Mouse (Mus musculus) CH12.LX (cell line): ENCODE results near the gene Hnrnpa3. TPM values are rescaled to one million over a fixed set of nuclear protein-coding genes. Genes with fewer than 3 reads are reported as not detected.
A peak's percentile ranks its signal among the peaks of the same experiment; 100 is the strongest.

Experiments used
- DNase-seq: peaks from one replicate; pipeline ENCODE4 v3.0.0-alpha.2; 2013; ENCODE audit errors: extremely low read depth
- H3K27ac ChIP-seq: 2 replicates; pipeline ENCODE4 v1.5.1; 2012; ENCODE audit warnings: low read depth, mild to moderate bottlenecking, control low read depth, moderate library complexity; ENCODE audit not compliant: insufficient read depth
- H3K27me3 ChIP-seq: replicated peaks from 2 replicates; pipeline ENCODE3; 2012; ENCODE audit warnings: inconsistent platforms
- H3K36me3 ChIP-seq, 2 experiments: replicated peaks in 1 of 2; 2 replicates each; pipeline versions ENCODE3 to v1.6.1; 2012; ENCODE audit warnings: inconsistent platforms in 1 of 2, low read length in 1 of 2, mild to moderate bottlenecking in 1 of 2, mixed read lengths in 1 of 2, moderate library complexity in 1 of 2; ENCODE audit not compliant: control insufficient read depth in 1 of 2, insufficient read depth in 1 of 2
- H3K4me1 ChIP-seq, 2 experiments: 2 replicates each; pipeline ENCODE4 v1.6.1; 2012; ENCODE audit warnings: inconsistent platforms in 1 of 2, moderate library complexity in 1 of 2; ENCODE audit not compliant: insufficient read depth in 2 of 2, control insufficient read depth in 1 of 2
- H3K4me2 ChIP-seq: 2 replicates; pipeline ENCODE4 v1.6.1; 2012; ENCODE audit warnings: low read depth, mild to moderate bottlenecking, control low read depth; ENCODE audit not compliant: poor library complexity, insufficient read depth, severe bottlenecking
- H3K4me3 ChIP-seq, 3 experiments: fragments of 150-350 bp in 1 of 3; sonication (generic) in 1 of 3; replicated peaks in 1 of 3; 2 replicates each; pipeline versions ENCODE3 to v1.5.1; 2011 to 2012; ENCODE audit warnings: low read depth in 2 of 3, low read length in 2 of 3, mild to moderate bottlenecking in 2 of 3, moderate library complexity in 2 of 3, control low read depth in 1 of 3, improper control_type of control experiment in 1 of 3, inconsistent platforms in 1 of 3, mixed read lengths in 1 of 3; ENCODE audit not compliant: poor library complexity in 1 of 3
- H3K79me2 ChIP-seq: replicated peaks from 2 replicates; pipeline ENCODE4 v1.6.1; 2012; ENCODE audit warnings: mild to moderate bottlenecking, moderate library complexity; ENCODE audit not compliant: control insufficient read depth, poor library complexity, insufficient read depth, severe bottlenecking; ENCODE audit errors: extremely low read depth
- H3K9ac ChIP-seq: 2 replicates; pipeline ENCODE4 v1.6.1; 2012; ENCODE audit warnings: low read depth, mild to moderate bottlenecking, control low read depth, moderate library complexity; ENCODE audit not compliant: insufficient read depth
- H3K9me3 ChIP-seq: replicated peaks from 2 replicates; pipeline ENCODE3; 2012; ENCODE audit warnings: low read length, inconsistent platforms, mixed read lengths
- BHLHE40 ChIP-seq: IDR thresholded peaks from 2 replicates; pipeline ENCODE4 v1.6.1; 2011; ENCODE audit warnings: mild to moderate bottlenecking, low read depth, low read length, improper control_type of control experiment
- CHD1 ChIP-seq: IDR thresholded peaks from 2 replicates; pipeline ENCODE4 v1.6.1; 2012; ENCODE audit warnings: low read depth, low read length, improper control_type of control experiment, inconsistent platforms
- CTCF ChIP-seq, 2 experiments: IDR thresholded peaks in 1 of 2; conservative IDR thresholded peaks in 1 of 2; 2 replicates each; pipeline ENCODE4 v1.5.1; 2011 to 2012; ENCODE audit warnings: low read depth in 2 of 2, low read length in 2 of 2, improper control_type of control experiment in 1 of 2, inconsistent platforms in 1 of 2, mild to moderate bottlenecking in 1 of 2, moderate library complexity in 1 of 2
- E2F4 ChIP-seq: IDR thresholded peaks from 2 replicates; pipeline ENCODE4 v1.6.1; 2011; ENCODE audit warnings: low read depth, low read length, improper control_type of control experiment; ENCODE audit not compliant: insufficient replicate concordance
- EP300 ChIP-seq: IDR thresholded peaks from 2 replicates; pipeline ENCODE4 v1.6.1; 2011; ENCODE audit warnings: low read length, improper control_type of control experiment
- ETS1 ChIP-seq: conservative IDR thresholded peaks from 2 replicates; pipeline ENCODE4 v1.6.1; 2012; ENCODE audit warnings: low read depth, mild to moderate bottlenecking, inconsistent platforms, low read length, improper control_type of control experiment, moderate library complexity
- GABPA ChIP-seq: IDR thresholded peaks from 2 replicates; pipeline ENCODE4 v1.6.1; 2012; ENCODE audit warnings: low read depth, low read length, improper control_type of control experiment, inconsistent platforms; ENCODE audit not compliant: insufficient replicate concordance
- HCFC1 ChIP-seq: IDR thresholded peaks from 2 replicates; pipeline ENCODE4 v1.6.1; 2012; ENCODE audit warnings: low read depth, mild to moderate bottlenecking, inconsistent platforms, low read length, improper control_type of control experiment
- IRF4 ChIP-seq: IDR thresholded peaks from 2 replicates; pipeline ENCODE4 v1.6.1; 2014; ENCODE audit warnings: low read depth, mild to moderate bottlenecking, inconsistent platforms, low read length, improper control_type of control experiment
- JUN ChIP-seq: IDR thresholded peaks from 2 replicates; pipeline ENCODE4 v1.6.1; 2011; ENCODE audit warnings: low read depth, mild to moderate bottlenecking, low read length, improper control_type of control experiment, moderate library complexity; ENCODE audit not compliant: insufficient read depth
- MAFK ChIP-seq: IDR thresholded peaks from 2 replicates; pipeline ENCODE4 v1.6.1; 2011; ENCODE audit warnings: low read length, improper control_type of control experiment; ENCODE audit not compliant: insufficient replicate concordance
- MAZ ChIP-seq: IDR thresholded peaks from 2 replicates; pipeline ENCODE4 v1.6.1; 2012; ENCODE audit warnings: low read depth, mild to moderate bottlenecking, inconsistent platforms, low read length, improper control_type of control experiment, moderate library complexity
- MEF2A ChIP-seq: IDR thresholded peaks from 2 replicates; pipeline ENCODE4 v1.6.1; 2014; ENCODE audit warnings: low read depth, mild to moderate bottlenecking, inconsistent platforms, low read length, improper control_type of control experiment, borderline replicate concordance
- MXI1 ChIP-seq: IDR thresholded peaks from 2 replicates; pipeline ENCODE4 v1.6.1; 2011; ENCODE audit warnings: mild to moderate bottlenecking, low read depth, low read length, improper control_type of control experiment
- MYC ChIP-seq: IDR thresholded peaks from 2 replicates; pipeline ENCODE4 v1.6.1; 2011; ENCODE audit warnings: low read depth, mild to moderate bottlenecking, improper control_type of control experiment, low read length
- NELFE ChIP-seq: IDR thresholded peaks from 2 replicates; pipeline ENCODE4 v1.6.1; 2011; ENCODE audit warnings: low read depth, low read length, improper control_type of control experiment
- NRF1 ChIP-seq: IDR thresholded peaks from 2 replicates; pipeline ENCODE4 v1.6.1; 2014; ENCODE audit warnings: low read depth, mild to moderate bottlenecking, inconsistent platforms, low read length, improper control_type of control experiment, moderate library complexity
- PAX5 ChIP-seq: IDR thresholded peaks from 2 replicates; pipeline ENCODE4 v1.6.1; 2012; ENCODE audit warnings: low read length, inconsistent platforms, mixed read lengths
- POLR2AphosphoS2 ChIP-seq: IDR thresholded peaks from 2 replicates; pipeline ENCODE4 v1.6.1; 2011; ENCODE audit warnings: low read depth, low read length, improper control_type of control experiment
- RCOR1 ChIP-seq: conservative IDR thresholded peaks from 2 replicates; pipeline ENCODE4 v1.6.1; 2012; ENCODE audit warnings: low read depth, mild to moderate bottlenecking, inconsistent platforms, low read length, improper control_type of control experiment
- SIN3A ChIP-seq: IDR thresholded peaks from 2 replicates; pipeline ENCODE4 v1.6.1; 2012; ENCODE audit warnings: low read length, improper control_type of control experiment, inconsistent platforms
- TBP ChIP-seq: conservative IDR thresholded peaks from 2 replicates; pipeline ENCODE4 v1.6.1; 2011; ENCODE audit warnings: low read depth, low read length, improper control_type of control experiment
- TCF12 ChIP-seq: IDR thresholded peaks from 2 replicates; pipeline ENCODE4 v1.6.1; 2014; ENCODE audit warnings: low read depth, mild to moderate bottlenecking, inconsistent platforms, low read length, improper control_type of control experiment
- USF1 ChIP-seq: IDR thresholded peaks from 2 replicates; pipeline ENCODE4 v1.6.1; 2014; ENCODE audit warnings: low read depth, mild to moderate bottlenecking, inconsistent platforms, low read length, improper control_type of control experiment
- ZC3H11A ChIP-seq: IDR thresholded peaks from 2 replicates; pipeline ENCODE4 v1.6.1; 2012; ENCODE audit warnings: low read depth, mild to moderate bottlenecking, inconsistent platforms, low read length, improper control_type of control experiment
- ZKSCAN1 ChIP-seq: IDR thresholded peaks from 2 replicates; pipeline ENCODE4 v1.6.1; 2012; ENCODE audit warnings: low read depth, inconsistent platforms, low read length, improper control_type of control experiment, borderline replicate concordance
- ZMIZ1 ChIP-seq: IDR thresholded peaks from 2 replicates; pipeline ENCODE4 v1.6.1; 2012; ENCODE audit warnings: low read depth, mild to moderate bottlenecking, inconsistent platforms, low read length, improper control_type of control experiment
- ZNF384 ChIP-seq: IDR thresholded peaks from 2 replicates; pipeline ENCODE4 v1.6.1; 2012; ENCODE audit warnings: low read depth, low read length, improper control_type of control experiment, inconsistent platforms
- dilution Hi-C: fragments of 300-500 bp; cut with MboI; formaldehyde crosslinking; loops from 2 replicates; pipeline ENCODE4 v1.14.3; 2020; ENCODE audit warnings: low sequenced_read_pairs; ENCODE audit not compliant: extremely low pct_unique_long_range_greater_than_20kb, extremely low pct_ligation_motif_present
- in situ Hi-C: fragments of 300-500 bp; cut with MboI; formaldehyde crosslinking; loops from 3 replicates; pipeline ENCODE4 v1.14.3; 2019; ENCODE audit warnings: low sequenced_read_pairs, low pct_ligation_motif_present, low pct_unique_long_range_greater_than_20kb, mixed read lengths
- polyA plus RNA-seq: library from polyadenylated mRNA; unstranded; fragments of >175 nt; gene quantifications from 2 replicates; pipeline ENCODE4 v1.2.1, GENCODE M21; 2012; ENCODE audit warnings: low read depth; ENCODE audit not compliant: insufficient read length
- total RNA-seq, 2 experiments: library from RNA; depleted of rRNA; stranded (reverse); fragments of 300-350 nt in 1 of 2; fragments of >200 nt in 1 of 2; gene quantifications; 2 replicates each; pipeline ENCODE4 v1.2.3; 2012 to 2014

The Hnrnpa3 gene
- total and polyA plus RNA-seq, 3 experiments = 83.1 to 373 (median 229) TPM

- H3K4me1 ChIP-seq = peaks cover 23 to 95% of the 10 kb centered on the region in 2 experiments
- H3K36me3 ChIP-seq = peaks cover 6 to 54% of the 10 kb centered on the region in 2 experiments
- H3K4me2 ChIP-seq = peak overlapping the region; percentile 65
- H3K4me3 ChIP-seq = no peak overlapping the region
- no peaks in the 10 kb centered on the region for H3K27me3 ChIP-seq
- TF ChIP-seq EP300 (peak; percentile 20; the same call in 1 of the 2 replicates), BHLHE40 (peak; percentile 81), MYC (peak; percentile 67; the same call in 1 of the 2 replicates), SIN3A (peak; percentile 52; the same call in 1 of the 2 replicates), MAFK (0 out of 2 replicates have a peak, but pooled peaks have one; percentile 22), RCOR1 (no peak), CHD1 (0 out of 2 replicates have a peak, but pooled peaks have one; percentile 33), ETS1 (peak; percentile 84), MEF2A (peak; percentile 73; the same call in 1 of the 2 replicates), MAZ (0 out of 2 replicates have a peak, but pooled peaks have one; percentile 18), ZC3H11A (no peak), USF1 (no peak), IRF4 (peak; percentile 85), NELFE (no peak), TCF12 (peak; percentile 41; the same call in 1 of the 2 replicates), GABPA (no peak), MXI1 (peak; percentile 71; the same call in 1 of the 2 replicates), HCFC1 (no peak), ZMIZ1 (0 out of 2 replicates have a peak, but pooled peaks have one; percentile 30)
- H3K27ac ChIP-seq = peak overlapping the region; percentile 85
- no peaks in the 10 kb centered on the region for H3K9me3 ChIP-seq
- H3K9ac ChIP-seq = no peak overlapping the region; the same call in 1 of the 2 replicates
- in situ Hi-C loops (loop anchor here (10.0 kb wide), 1 partner anchor 85 kb away; no protein-coding TSS in a partner anchor), dilution Hi-C loops (no loop called here)
- H3K79me2 ChIP-seq = peaks cover 68% of the 10 kb centered on the region
- DNase-seq = peak; percentile 84
Measured at GRCm38 (mm10) chr2:75689482-75690158, 30.6 kb downstream of the Hnrnpa3 start.

- no peak overlapping the region for H3K4me3 ChIP-seq
- no peak for TF ChIP-seq IRF4
- TF ChIP-seq SIN3A = no peak
- TF ChIP-seq BHLHE40 = no peak
- no peak for TF ChIP-seq PAX5
- TF ChIP-seq TBP = no peak
- no peak for TF ChIP-seq ZC3H11A
- no peak for TF ChIP-seq CTCF (conservative IDR thresholded peaks at IDR 0.05 in 1 of 2, IDR thresholded peaks at IDR 0.05 in 1 of 2; ENCODE audit: low read depth in 2 of 2, low read length in 2 of 2)
- no peak for TF ChIP-seq ZNF384
- no peak for TF ChIP-seq USF1
- no peak for TF ChIP-seq RCOR1
- TF ChIP-seq POLR2AphosphoS2 = no peak
- no peak for TF ChIP-seq NRF1
- no peak for TF ChIP-seq JUN
- no peak for TF ChIP-seq ZKSCAN1
- no peak for TF ChIP-seq NELFE
- no peak for TF ChIP-seq E2F4
- TF ChIP-seq, all 38 proteins: peak for 0
- Histone ChIP-seq H3K79me2 (peaks cover 77% of the 10 kb centered on the region), H3K9me3 (no peaks in the 10 kb centered on the region), H3K4me2 (no peak overlapping the region), H3K4me1 (peaks cover 23 to 93% of the 10 kb centered on the region in 2 experiments), H3K27ac (no peak overlapping the region), H3K9ac (no peak overlapping the region), H3K27me3 (no peaks in the 10 kb centered on the region), H3K36me3 (peaks cover 6 to 62% of the 10 kb centered on the region in 2 experiments)
- in situ Hi-C loops = no loop called here
- no peak for DNase-seq
- dilution Hi-C loops = no loop called here
Measured at GRCm38 (mm10) chr2:75690656-75691055, 31.6 kb downstream of the Hnrnpa3 start.
